Mouse (Mus musculus) limb, embryonic 14.5 days (tissue): ENCODE data around the gene Tcf7l2. TPM values are rescaled to one million over a fixed set of nuclear protein-coding genes. Genes with fewer than 3 reads are reported as not detected.

Experiments used
- ATAC-seq: fragments of 200-750 bp; cut with Nextera tagmentation; 2 replicates; pipeline ENCODE4 v1.8.0; 2017; ENCODE audit warnings: low read depth, moderate number of reproducible peaks, moderate TSS enrichment; ENCODE audit not compliant: low FRiP score
- DNase-seq: peaks from one replicate; pipeline ENCODE4 v3.0.0-alpha.2; 2015; ENCODE audit warnings: low spot score
- H3K27ac ChIP-seq: fragments of 300-500 bp; sonication (generic); replicated peaks from 2 replicates; pipeline ENCODE4 v1.5.1; 2014; ENCODE audit warnings: low read depth, mild to moderate bottlenecking, low read length, moderate library complexity, mixed read lengths
- H3K27me3 ChIP-seq: fragments of 300-500 bp; sonication (generic); 2 replicates; pipeline ENCODE4 v1.6.1; 2014; ENCODE audit warnings: low read length, mixed read lengths; ENCODE audit not compliant: control insufficient read depth, insufficient read depth
- H3K36me3 ChIP-seq: fragments of 300-500 bp; sonication (generic); 2 replicates; pipeline ENCODE4 v1.6.1; 2014; ENCODE audit warnings: mild to moderate bottlenecking, low read length, moderate library complexity, mixed read lengths; ENCODE audit not compliant: control insufficient read depth, insufficient read depth
- H3K4me1 ChIP-seq: fragments of 300-500 bp; sonication (generic); 2 replicates; pipeline ENCODE4 v1.6.1; 2014; ENCODE audit warnings: antibody characterized with exemption, low read length, mixed read lengths; ENCODE audit not compliant: control insufficient read depth, insufficient read depth
- H3K4me2 ChIP-seq: fragments of 300-500 bp; sonication (generic); replicated peaks from 2 replicates; pipeline ENCODE4 v1.6.1; 2014; ENCODE audit warnings: low read depth, mild to moderate bottlenecking, low read length, moderate library complexity; ENCODE audit not compliant: severe bottlenecking
- H3K4me3 ChIP-seq: fragments of 300-500 bp; sonication (generic); replicated peaks from 2 replicates; pipeline ENCODE4 v1.5.1; 2014; ENCODE audit warnings: low read length
- H3K9ac ChIP-seq: fragments of 300-500 bp; sonication (generic); 2 replicates; pipeline ENCODE4 v1.6.1; 2014; ENCODE audit warnings: mild to moderate bottlenecking, low read depth, low read length, moderate library complexity; ENCODE audit not compliant: severe bottlenecking
- H3K9me3 ChIP-seq: fragments of 300-500 bp; sonication (generic); 2 replicates; pipeline ENCODE4 v1.6.1; 2016; ENCODE audit warnings: low read length; ENCODE audit not compliant: control insufficient read depth
- POLR2A ChIP-seq: fragments of 200-500 bp; IDR thresholded peaks from 2 replicates; pipeline ENCODE4 v1.8.0; 2012; ENCODE audit warnings: inconsistent platforms, mild to moderate bottlenecking, moderate library complexity, borderline replicate concordance; ENCODE audit not compliant: insufficient read depth, insufficient read length; ENCODE audit errors: extremely low read depth
- WGBS: fragments of 180-500 bp; shearing (Covaris S2); extraction: QIAGEN DNeasy Blood & Tissue Kit; methylation state at CpG from one replicate; pipeline ENCODE4 v1.1.7; 2014; 5-methylcytosine and 5-hydroxymethylcytosine counted together
- polyA plus RNA-seq, 2 experiments: library from polyadenylated mRNA; depleted of rRNA in 1 of 2; stranded (reverse) in 1 of 2; unstranded in 1 of 2; fragments of >200 nt; fragmentation: Nextera tagmentation in 1 of 2; extraction: Ambion mirVana in 1 of 2; gene quantifications; 2 replicates each; pipeline versions ENCODE4 v1.2.1 to v1.2.3; 2012 to 2014

Gene Tcf7l2
- polyA plus RNA-seq, 2 experiments, result 51.6 to 134 TPM

DNA sequence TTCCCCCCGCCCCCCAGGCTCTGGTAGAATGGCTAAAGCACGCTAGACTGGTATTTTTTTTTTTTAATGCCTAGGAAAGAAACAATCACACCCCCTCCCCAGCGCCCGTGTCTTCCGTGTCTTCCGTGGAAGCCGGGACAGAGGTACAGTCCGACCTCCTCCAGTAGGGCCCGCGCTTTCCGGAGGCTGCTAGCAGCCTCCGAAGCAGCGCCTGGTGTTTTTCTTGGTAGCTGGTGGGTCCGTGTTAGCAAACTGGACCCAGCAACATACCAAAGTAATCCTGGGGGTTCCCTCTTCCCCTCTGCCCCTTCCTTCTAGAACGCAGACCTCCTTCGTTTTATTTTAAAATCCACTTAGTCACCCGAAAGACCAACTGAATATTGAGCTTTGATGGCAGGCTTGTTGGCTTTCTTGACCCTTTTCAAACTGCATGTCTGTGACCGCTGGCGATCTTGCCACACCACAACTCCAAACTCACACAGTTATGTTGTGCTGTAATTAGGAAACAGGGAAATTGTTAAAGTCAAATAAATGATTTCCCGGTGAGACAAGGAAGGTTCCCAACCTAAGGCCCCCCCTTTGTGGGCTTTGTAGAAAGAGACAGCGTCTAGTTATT is 3.1 kb downstream of the Tcf7l2 start:
- H3K27me3 ChIP-seq, result no peaks in the 10 kb centered on the region
- no peak for TF ChIP-seq POLR2A
- H3K9me3 ChIP-seq, result no peaks in the 10 kb centered on the region
- peak overlapping the region; percentile 95 for H3K4me2 ChIP-seq
- H3K36me3 ChIP-seq, result 0 out of 2 replicates have a peak, but pooled peaks cover 3% of the 10 kb centered on the region
- peak overlapping the region; percentile 84 for H3K4me3 ChIP-seq
- peak overlapping the region; percentile 99 for H3K9ac ChIP-seq
- 3% methylated on average over 21 of the region's 21 CpGs for WGBS
- H3K4me1 ChIP-seq, result peaks cover 46% of the 10 kb centered on the region
- ATAC-seq (no peak), DNase-seq (no peak)
- H3K27ac ChIP-seq, result peak overlapping the region; percentile 99

DNA sequence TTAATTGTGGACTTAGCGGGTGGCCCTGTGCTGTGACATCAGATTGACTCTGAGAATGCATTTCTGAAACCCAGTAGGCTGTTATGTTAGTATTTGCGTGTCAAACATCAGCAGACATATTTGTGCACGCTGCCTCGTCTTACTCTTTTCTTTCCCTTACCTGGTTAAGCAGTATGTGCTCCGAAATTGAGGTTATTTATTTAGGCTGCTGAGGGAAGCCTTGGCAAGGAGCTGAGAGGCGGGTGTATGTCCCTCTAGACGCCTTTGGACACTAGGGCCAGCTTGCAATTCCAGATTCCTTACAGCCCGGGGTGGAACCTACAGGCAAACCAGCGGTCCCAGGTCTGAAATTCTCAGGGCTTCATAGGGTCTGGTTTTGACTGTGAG is 3.6 kb downstream of the Tcf7l2 start:
- no peak for ATAC-seq
- TF ChIP-seq POLR2A, result no peak
- 15% methylated on average over 9 of the region's 9 CpGs for WGBS

DNA sequence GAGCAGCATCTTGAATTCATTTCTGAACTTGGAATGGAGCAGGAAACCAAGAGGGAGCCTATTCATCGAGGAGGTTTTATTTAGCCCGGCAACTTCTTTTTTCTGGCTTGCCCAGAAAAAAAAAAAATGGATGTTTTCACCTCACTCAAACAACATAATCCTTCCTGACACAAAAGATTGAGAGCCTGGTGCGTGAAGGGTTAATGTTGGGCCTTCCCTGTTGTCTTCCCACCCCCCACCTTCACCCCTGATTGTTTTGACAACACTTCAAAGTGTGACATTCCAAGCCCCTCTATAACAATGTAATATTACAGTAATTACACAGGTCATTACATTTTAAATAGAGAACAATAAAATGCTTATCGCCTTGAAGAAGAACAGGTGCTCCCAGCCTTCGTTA is 4.6 kb downstream of the Tcf7l2 start:
- no peak for DNase-seq
- Histone ChIP-seq H3K36me3 (peaks cover 3% of the 10 kb centered on the region; the same call in 1 of the 2 replicates), H3K4me3 (peak overlapping the region; percentile 84)

More for the DNA sequence above, 3.6 kb downstream of the Tcf7l2 start:
- peak overlapping the region; percentile 95 for H3K4me2 ChIP-seq
- peak overlapping the region; percentile 84 for H3K4me3 ChIP-seq
- peak overlapping the region; percentile 99 for H3K27ac ChIP-seq
- DNase-seq, result no peak
- H3K36me3 ChIP-seq, result 0 out of 2 replicates have a peak, but pooled peaks cover 3% of the 10 kb centered on the region
- H3K9ac ChIP-seq, result peak overlapping the region; percentile 99
- no peaks in the 10 kb centered on the region for H3K9me3 ChIP-seq
- H3K4me1 ChIP-seq, result peaks cover 51% of the 10 kb centered on the region
- H3K27me3 ChIP-seq, result no peaks in the 10 kb centered on the region

DNA sequence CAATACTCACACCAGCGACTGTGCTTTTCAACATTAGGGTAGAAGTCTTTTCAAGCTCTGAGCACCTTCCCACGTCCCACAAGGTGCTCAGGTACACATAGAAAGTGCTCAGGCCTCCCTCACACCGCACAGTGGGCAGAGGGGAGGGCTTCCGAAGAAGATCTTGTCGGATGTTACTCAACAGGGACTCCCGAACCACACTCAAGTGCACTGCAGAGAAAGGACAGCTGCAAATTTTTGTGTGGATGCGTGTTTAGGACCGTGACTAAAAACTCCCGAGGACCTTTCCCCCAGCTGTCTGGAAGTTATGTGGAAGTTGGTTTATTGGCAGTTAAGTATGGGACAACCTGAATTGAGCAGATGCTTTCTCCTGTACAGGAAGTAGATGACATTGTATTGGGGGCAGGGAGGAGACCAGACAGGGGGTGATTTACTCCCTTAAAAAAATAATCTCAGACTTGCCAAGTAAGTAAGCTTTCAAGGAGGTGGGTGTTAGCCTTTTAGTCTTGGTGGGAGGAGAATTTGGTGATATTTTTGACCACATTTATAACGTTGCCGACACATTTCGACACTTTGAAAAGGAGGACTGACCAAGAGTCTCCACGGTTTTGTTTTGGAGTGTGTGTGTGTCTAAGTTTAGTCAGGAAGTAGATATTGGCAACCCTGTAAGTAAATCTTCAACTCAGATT is 5.8 kb downstream of the Tcf7l2 start:
- 12% methylated on average over 13 of the region's 13 CpGs for WGBS
- DNase-seq (no peak), ATAC-seq (peak; percentile 16; the same call in 1 of the 2 replicates)
- peak overlapping the region; percentile 84 for H3K4me3 ChIP-seq
- H3K36me3 ChIP-seq, result peaks cover 3% of the 10 kb centered on the region; the same call in 1 of the 2 replicates
- no peak overlapping the region for H3K9ac ChIP-seq
- TF ChIP-seq POLR2A, result no peak
- no peaks in the 10 kb centered on the region for H3K27me3 ChIP-seq
- peaks cover 65% of the 10 kb centered on the region for H3K4me1 ChIP-seq
- peak overlapping the region; percentile 69 for H3K27ac ChIP-seq
- no peaks in the 10 kb centered on the region for H3K9me3 ChIP-seq
- H3K4me2 ChIP-seq, result peak overlapping the region; percentile 95

More for the DNA sequence above, 4.6 kb downstream of the Tcf7l2 start:
- TF ChIP-seq POLR2A, result no peak
- Histone ChIP-seq H3K9me3 (no peaks in the 10 kb centered on the region), H3K9ac (peak overlapping the region; percentile 37; the same call in 1 of the 2 replicates), H3K4me2 (peak overlapping the region; percentile 95), H3K4me1 (peaks cover 56% of the 10 kb centered on the region), H3K27me3 (no peaks in the 10 kb centered on the region), H3K27ac (no peak overlapping the region)
- WGBS, result 11% methylated on average over 5 of the region's 5 CpGs
- no peak for ATAC-seq

DNA sequence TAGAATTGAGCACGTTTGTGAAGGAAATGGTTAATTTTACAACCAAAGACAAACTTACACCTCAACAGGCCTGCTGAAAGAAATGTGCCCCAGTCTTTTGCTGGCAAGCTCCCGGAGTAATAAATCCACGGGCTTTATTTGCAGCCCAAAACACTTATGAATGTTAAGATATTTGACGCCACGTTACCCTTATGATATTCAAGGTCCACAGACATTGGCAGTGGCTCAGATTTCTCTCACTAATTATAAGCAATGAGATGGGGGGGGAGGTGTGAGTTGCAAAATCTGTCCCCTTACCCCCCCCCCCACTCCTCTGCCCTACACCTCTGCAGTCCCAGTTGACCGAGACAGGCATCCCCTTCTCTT is 6.3 kb downstream of the Tcf7l2 start:
- DNase-seq, result peak; percentile 62
- Histone ChIP-seq H3K9me3 (no peaks in the 10 kb centered on the region), H3K4me1 (peaks cover 70% of the 10 kb centered on the region), H3K27ac (peak overlapping the region; percentile 69; the same call in 1 of the 2 replicates), H3K36me3 (peaks cover 3% of the 10 kb centered on the region; the same call in 1 of the 2 replicates), H3K4me3 (peak overlapping the region; percentile 84), H3K27me3 (no peaks in the 10 kb centered on the region), H3K9ac (no peak overlapping the region; the same call in 1 of the 2 replicates), H3K4me2 (peak overlapping the region; percentile 95)
- 6% methylated on average over 6 of the region's 6 CpGs for WGBS
- no peak for ATAC-seq
- TF ChIP-seq POLR2A, result no peak
